Mouse (Mus musculus): ENCODE results near the gene Ubash3b. TPM values are rescaled to one million over a fixed set of nuclear protein-coding genes. Genes with fewer than 3 reads are reported as not detected.

Gene Ubash3b
- total RNA-seq (2012; rRNA removed), result 1.0 and 2.8 TPM in 2 replicates

DNA sequence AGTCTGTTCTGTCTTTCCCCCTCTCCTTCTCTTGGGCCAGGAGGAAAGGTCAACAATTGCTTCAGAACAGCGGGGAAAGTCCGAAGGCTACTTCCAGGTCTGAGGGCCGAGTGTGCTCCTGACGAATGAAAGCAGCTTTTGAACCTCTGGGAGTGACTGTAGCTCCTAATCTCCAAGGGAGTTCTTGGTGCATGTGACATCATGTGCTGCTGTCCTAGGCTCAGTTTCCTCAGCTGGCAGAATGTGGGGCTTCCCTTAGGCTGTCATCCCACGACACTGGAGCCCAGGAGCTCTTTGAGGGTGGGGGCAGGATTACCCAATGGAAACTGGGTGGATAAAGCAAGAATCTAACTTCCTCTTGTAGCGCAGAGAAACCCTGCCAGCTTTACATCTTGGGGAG is at the start of gene Ubash3b:
Gene Ubash3b, minus strand, starts transcription at position 285 of the 400 bp plus-strand sequence.
- Histone ChIP-seq H3K9me3 (ENCODE audit: control insufficient read depth, insufficient read depth, low read depth, low read length) (no peaks in the 10 kb centered on the region), H3K4me1 (ENCODE audit: control insufficient read depth in 2 of 2, insufficient read depth in 2 of 2, low read length in 2 of 2, poor library complexity in 1 of 2) (no peaks in the 10 kb centered on the region; a peak in 1 of 4 replicates), H3K4me3 (ENCODE audit: insufficient read depth in 1 of 2, low read depth in 1 of 2, low read length in 2 of 2, poor library complexity in 1 of 2, severe bottlenecking in 1 of 2) (no peak within 1 kb of the TSS), H3K36me3 (ENCODE audit: control insufficient read depth, insufficient read depth, low read length, poor library complexity, severe bottlenecking) (no peaks in the 10 kb centered on the region), H3K9ac (ENCODE audit: insufficient read depth, low read depth, low read length, poor library complexity, severe bottlenecking) (no peak within 1 kb of the TSS), H3K27ac (ENCODE audit: insufficient read depth, low read depth, low read length, poor library complexity, severe bottlenecking) (no peak within 1 kb of the TSS)
- DNase-seq (ENCODE audit: low read depth, low spot score), result no peak
- in situ Hi-C loops (cut with MboI; ENCODE audit: low sequenced_read_pairs in 2 of 2, unreplicated experiment in 2 of 2), result no loop called here
- TF ChIP-seq MAFK (IDR thresholded peaks at IDR 0.05; ENCODE audit: insufficient read depth, low read depth, low read length) (no peak), CHD2 (IDR thresholded peaks at IDR 0.05; ENCODE audit: low read depth, low read length) (no peak), ZNF384 (IDR thresholded peaks at IDR 0.05; ENCODE audit: low read depth, low read length) (no peak), HCFC1 (IDR thresholded peaks at IDR 0.05; ENCODE audit: borderline replicate concordance, insufficient read depth, low read length) (no peak), ZC3H11A (IDR thresholded peaks at IDR 0.05; ENCODE audit: borderline replicate concordance, low read depth, low read length) (no peak)

DNA sequence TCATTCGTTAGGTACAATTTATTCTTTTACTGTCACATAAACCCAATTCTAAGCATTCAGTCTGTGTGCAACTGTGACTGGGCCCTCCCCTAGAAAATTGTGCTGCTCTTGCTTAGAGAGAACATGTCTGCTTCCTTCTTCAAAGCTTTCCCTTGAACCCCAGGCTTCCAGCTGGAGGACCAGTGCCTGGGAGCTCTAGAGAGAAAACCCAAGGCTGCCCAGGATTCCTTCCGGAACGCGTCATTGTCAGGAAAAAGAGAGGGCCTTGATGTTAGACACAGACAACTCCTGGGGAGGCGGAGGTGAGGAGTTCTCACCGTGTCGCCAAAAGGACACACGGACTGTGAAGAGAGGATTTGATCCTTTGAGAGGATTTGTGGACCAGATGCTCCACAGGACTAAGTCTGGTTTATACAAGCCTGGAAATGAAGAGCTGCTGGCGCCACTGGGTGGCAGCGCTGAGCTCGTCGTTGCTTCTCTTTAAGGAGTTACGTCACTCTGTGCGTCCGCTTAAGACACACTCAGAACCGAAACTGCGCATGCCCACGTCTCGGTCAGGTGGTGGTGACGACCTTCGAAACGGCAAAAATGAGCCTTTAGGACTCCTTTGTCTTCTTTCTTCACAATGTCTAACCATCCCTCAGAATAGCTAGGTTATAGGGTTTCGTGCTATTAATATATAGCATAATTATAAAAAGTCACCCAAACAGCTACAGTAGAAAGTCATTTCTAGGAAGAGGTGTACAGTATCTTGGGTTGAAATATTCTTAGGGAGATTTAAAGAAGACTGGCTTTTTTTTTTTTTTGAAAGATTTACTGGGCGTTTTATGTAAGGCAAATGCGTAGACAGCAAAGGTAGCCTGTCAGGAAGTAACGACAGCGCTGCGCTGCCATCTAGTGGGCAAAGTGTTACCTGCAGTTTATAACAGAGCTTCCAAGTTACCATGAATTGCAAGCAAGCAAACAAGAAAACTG is 45.9 kb upstream of the Ubash3b start:
- in situ Hi-C loops (cut with MboI; ENCODE audit: low sequenced_read_pairs in 2 of 2, unreplicated experiment in 2 of 2), result no loop called here
- H3K36me3 ChIP-seq (ENCODE audit: control insufficient read depth, insufficient read depth, low read length, poor library complexity, severe bottlenecking), result no peaks in the 10 kb centered on the region
- no peak overlapping the region for H3K27ac ChIP-seq (ENCODE audit: insufficient read depth, low read depth, low read length, poor library complexity, severe bottlenecking)
- H3K4me3 ChIP-seq (ENCODE audit: insufficient read depth in 1 of 2, low read depth in 1 of 2, low read length in 2 of 2, poor library complexity in 1 of 2, severe bottlenecking in 1 of 2), result peak overlapping the region; percentile 37 to 81; a peak in 3 of 4 replicates
- TF ChIP-seq HCFC1 (IDR thresholded peaks at IDR 0.05; ENCODE audit: borderline replicate concordance, insufficient read depth, low read length) (no peak), MAFK (IDR thresholded peaks at IDR 0.05; ENCODE audit: insufficient read depth, low read depth, low read length) (0 out of 2 replicates have a peak, but pooled peaks have one; percentile 25), CHD2 (IDR thresholded peaks at IDR 0.05; ENCODE audit: low read depth, low read length) (no peak), ZC3H11A (IDR thresholded peaks at IDR 0.05; ENCODE audit: borderline replicate concordance, low read depth, low read length) (0 out of 2 replicates have a peak, but pooled peaks have one; percentile 32), ZNF384 (IDR thresholded peaks at IDR 0.05; ENCODE audit: low read depth, low read length) (peak; percentile 89)
- peaks cover 0 to 5% of the 10 kb centered on the region in 2 experiments; a peak in 1 of 4 replicates for H3K4me1 ChIP-seq (ENCODE audit: control insufficient read depth in 2 of 2, insufficient read depth in 2 of 2, low read length in 2 of 2, poor library complexity in 1 of 2)
- DNase-seq (ENCODE audit: low read depth, low spot score), result peak; percentile 94
- H3K9me3 ChIP-seq (ENCODE audit: control insufficient read depth, insufficient read depth, low read depth, low read length), result no peaks in the 10 kb centered on the region
- H3K9ac ChIP-seq (ENCODE audit: insufficient read depth, low read depth, low read length, poor library complexity, severe bottlenecking), result peak overlapping the region; percentile 60; the same call in 1 of the 2 replicates

DNA sequence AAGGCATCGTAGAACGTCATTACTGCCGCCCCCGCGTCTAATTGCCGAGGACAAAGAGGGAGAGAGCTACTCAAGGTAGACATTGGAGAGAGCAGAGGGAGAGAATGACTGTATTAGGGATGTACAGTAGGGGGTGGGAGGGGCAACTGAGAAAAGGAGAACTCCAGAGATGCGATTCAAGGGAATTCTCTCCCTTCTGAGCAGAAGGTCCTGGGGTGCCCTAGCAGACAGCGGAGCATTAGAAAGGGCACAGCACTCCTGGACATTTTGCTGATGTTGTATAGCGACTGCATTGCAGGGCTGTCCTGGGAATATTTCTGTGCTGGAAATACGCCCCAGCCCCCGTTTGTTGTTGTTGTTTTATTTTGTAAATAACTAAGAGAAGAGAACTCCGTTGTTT is 45.2 kb upstream of the Ubash3b start:
- Histone ChIP-seq H3K36me3 (ENCODE audit: control insufficient read depth, insufficient read depth, low read length, poor library complexity, severe bottlenecking) (no peaks in the 10 kb centered on the region), H3K4me1 (ENCODE audit: control insufficient read depth in 2 of 2, insufficient read depth in 2 of 2, low read length in 2 of 2, poor library complexity in 1 of 2) (0 out of 4 replicates have a peak, but pooled peaks cover 0 to under 1% of the 10 kb centered on the region in 2 experiments), H3K4me3 (ENCODE audit: insufficient read depth in 1 of 2, low read depth in 1 of 2, low read length in 2 of 2, poor library complexity in 1 of 2, severe bottlenecking in 1 of 2) (no peak overlapping the region), H3K9me3 (ENCODE audit: control insufficient read depth, insufficient read depth, low read depth, low read length) (no peaks in the 10 kb centered on the region), H3K27ac (ENCODE audit: insufficient read depth, low read depth, low read length, poor library complexity, severe bottlenecking) (no peak overlapping the region), H3K9ac (ENCODE audit: insufficient read depth, low read depth, low read length, poor library complexity, severe bottlenecking) (no peak overlapping the region)
- in situ Hi-C loops (cut with MboI; ENCODE audit: low sequenced_read_pairs in 2 of 2, unreplicated experiment in 2 of 2), result no loop called here
- TF ChIP-seq ZNF384 (IDR thresholded peaks at IDR 0.05; ENCODE audit: low read depth, low read length) (no peak), CHD2 (IDR thresholded peaks at IDR 0.05; ENCODE audit: low read depth, low read length) (no peak), MAFK (IDR thresholded peaks at IDR 0.05; ENCODE audit: insufficient read depth, low read depth, low read length) (no peak), HCFC1 (IDR thresholded peaks at IDR 0.05; ENCODE audit: borderline replicate concordance, insufficient read depth, low read length) (no peak), ZC3H11A (IDR thresholded peaks at IDR 0.05; ENCODE audit: borderline replicate concordance, low read depth, low read length) (no peak)
- no peak for DNase-seq (ENCODE audit: low read depth, low spot score)

DNA sequence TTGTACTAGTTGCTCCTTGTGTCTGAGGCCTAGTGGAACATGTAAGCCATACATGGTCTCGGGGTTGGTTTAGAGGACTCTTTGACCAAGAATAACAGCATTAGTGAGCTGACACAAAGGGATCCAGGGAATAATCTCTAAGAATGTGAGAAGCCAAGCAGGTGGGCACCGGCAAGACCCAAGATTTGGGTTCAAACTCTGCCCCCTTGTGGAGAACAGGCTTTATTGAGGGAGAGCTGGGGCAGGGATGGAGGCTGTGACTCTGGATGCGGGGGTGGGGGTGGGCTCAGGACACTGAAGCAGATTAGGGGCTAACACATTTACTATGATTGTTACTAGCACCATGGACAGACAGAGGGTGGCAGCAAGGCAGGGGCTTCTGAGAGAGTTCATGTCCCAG is 43.8 kb upstream of the Ubash3b start:
- H3K9ac ChIP-seq (ENCODE audit: insufficient read depth, low read depth, low read length, poor library complexity, severe bottlenecking), result no peak overlapping the region
- DNase-seq (ENCODE audit: low read depth, low spot score), result no peak
- no peaks in the 10 kb centered on the region for H3K36me3 ChIP-seq (ENCODE audit: control insufficient read depth, insufficient read depth, low read length, poor library complexity, severe bottlenecking)
- H3K9me3 ChIP-seq (ENCODE audit: control insufficient read depth, insufficient read depth, low read depth, low read length), result no peaks in the 10 kb centered on the region
- H3K4me1 ChIP-seq (ENCODE audit: control insufficient read depth in 2 of 2, insufficient read depth in 2 of 2, low read length in 2 of 2, poor library complexity in 1 of 2), result no peaks in the 10 kb centered on the region
- in situ Hi-C loops (cut with MboI; ENCODE audit: low sequenced_read_pairs in 2 of 2, unreplicated experiment in 2 of 2), result no loop called here
- H3K27ac ChIP-seq (ENCODE audit: insufficient read depth, low read depth, low read length, poor library complexity, severe bottlenecking), result no peak overlapping the region
- no peak for TF ChIP-seq CHD2 (IDR thresholded peaks at IDR 0.05; ENCODE audit: low read depth, low read length)
- TF ChIP-seq HCFC1 (IDR thresholded peaks at IDR 0.05; ENCODE audit: borderline replicate concordance, insufficient read depth, low read length), result no peak
- no peak for TF ChIP-seq ZC3H11A (IDR thresholded peaks at IDR 0.05; ENCODE audit: borderline replicate concordance, low read depth, low read length)
- TF ChIP-seq ZNF384 (IDR thresholded peaks at IDR 0.05; ENCODE audit: low read depth, low read length), result no peak
- no peak for TF ChIP-seq MAFK (IDR thresholded peaks at IDR 0.05; ENCODE audit: insufficient read depth, low read depth, low read length)
- H3K4me3 ChIP-seq (ENCODE audit: insufficient read depth in 1 of 2, low read depth in 1 of 2, low read length in 2 of 2, poor library complexity in 1 of 2, severe bottlenecking in 1 of 2), result no peak overlapping the region
